Mouse (Mus musculus) midbrain, embryonic 16.5 days (tissue): ENCODE results near the gene Gm45713. TPM values are rescaled to one million over a fixed set of nuclear protein-coding genes. Genes with fewer than 3 reads are reported as not detected.
A peak's percentile ranks its signal among the peaks of the same experiment; 100 is the strongest.

Experiments used
- ATAC-seq: fragments of 200-750 bp; cut with Nextera tagmentation; 2 replicates; pipeline ENCODE4 v1.8.0; 2017; ENCODE audit warnings: moderate TSS enrichment
- H3K27ac ChIP-seq: fragments of 300-500 bp; sonication (generic); 2 replicates; pipeline ENCODE4 v1.5.1; 2014; ENCODE audit warnings: mild to moderate bottlenecking, low read length, mixed read lengths
- H3K27me3 ChIP-seq: fragments of 300-500 bp; sonication (generic); 2 replicates; pipeline ENCODE4 v1.6.1; 2014; ENCODE audit warnings: low read depth, low read length, mixed read lengths; ENCODE audit not compliant: control insufficient read depth, insufficient read depth
- H3K36me3 ChIP-seq: fragments of 300-500 bp; sonication (generic); 2 replicates; pipeline ENCODE4 v1.6.1; 2014; ENCODE audit warnings: mild to moderate bottlenecking, low read length, moderate library complexity, mixed read lengths; ENCODE audit not compliant: control insufficient read depth, insufficient read depth
- H3K4me1 ChIP-seq: fragments of 300-500 bp; sonication (generic); 2 replicates; pipeline ENCODE4 v1.6.1; 2014; ENCODE audit warnings: mild to moderate bottlenecking, low read length, mixed read lengths; ENCODE audit not compliant: control insufficient read depth, insufficient read depth
- H3K4me2 ChIP-seq: fragments of 300-500 bp; sonication (generic); 2 replicates; pipeline ENCODE4 v1.6.1; 2014; ENCODE audit warnings: mild to moderate bottlenecking, low read length, mixed read lengths
- H3K4me3 ChIP-seq: fragments of 300-500 bp; sonication (generic); 2 replicates; pipeline ENCODE4 v1.5.1; 2014; ENCODE audit warnings: low read depth, mild to moderate bottlenecking, low read length, moderate library complexity, mixed read lengths
- H3K9ac ChIP-seq: fragments of 300-500 bp; sonication (generic); 2 replicates; pipeline ENCODE4 v1.6.1; 2014; ENCODE audit warnings: low read depth, low read length, mixed read lengths
- H3K9me3 ChIP-seq: fragments of 300-500 bp; sonication (generic); replicated peaks from 2 replicates; pipeline ENCODE4 v1.6.1; 2014; ENCODE audit warnings: mild to moderate bottlenecking, low read length, mixed read lengths; ENCODE audit not compliant: control insufficient read depth, poor library complexity, severe bottlenecking
- WGBS: fragments of 180-500 bp; shearing (Covaris S2); extraction: QIAGEN DNeasy Blood & Tissue Kit; methylation state at CpG from one replicate; pipeline ENCODE4 v1.1.7; 2014; 5-methylcytosine and 5-hydroxymethylcytosine counted together
- polyA plus RNA-seq: library from polyadenylated mRNA; unstranded; fragments of >200 nt; fragmentation: Nextera tagmentation; extraction: Ambion mirVana; gene quantifications from 2 replicates; pipeline ENCODE4 v1.2.1, GENCODE M21; 2015

The Gm45713 gene
- polyA plus RNA-seq, 1 experiment from 2014 or later = not detected

- Histone ChIP-seq H3K9ac (no peak overlapping the region), H3K27ac (no peak overlapping the region), H3K36me3 (no peaks in the 10 kb centered on the region; the same call in 1 of the 2 replicates), H3K9me3 (no peaks in the 10 kb centered on the region), H3K4me2 (no peak overlapping the region), H3K4me3 (no peak overlapping the region), H3K4me1 (peaks cover 20% of the 10 kb centered on the region), H3K27me3 (peaks cover 64% of the 10 kb centered on the region)
- ATAC-seq = no peak
- WGBS = 41% methylated on average over 11 of the region's 11 CpGs
Measured at GRCm38 (mm10) chr7:45165701-45166100, 29.7 kb upstream of the Gm45713 start.

GRCm38 (mm10) chr7:45164833-45165232 lies 28.8 kb upstream of the Gm45713 start:
- no peak overlapping the region for H3K4me3 ChIP-seq
- peaks cover 20% of the 10 kb centered on the region for H3K4me1 ChIP-seq
- H3K36me3 ChIP-seq = peaks cover 5% of the 10 kb centered on the region; the same call in 1 of the 2 replicates
- H3K9ac ChIP-seq = no peak overlapping the region
- H3K27ac ChIP-seq = no peak overlapping the region
- no peak overlapping the region for H3K4me2 ChIP-seq
- H3K9me3 ChIP-seq = no peaks in the 10 kb centered on the region
- WGBS = 68% methylated on average over 5 of the region's 5 CpGs
- H3K27me3 ChIP-seq = peaks cover 62% of the 10 kb centered on the region
- ATAC-seq = no peak

GRCm38 (mm10) chr7:45163735-45164490 lies 27.9 kb upstream of the Gm45713 start, which contains the start of gene Slc17a7:
Slc17a7 (plus strand) TSS chr7:45163949.
- Histone ChIP-seq H3K4me3 (peak within 1 kb of the TSS; percentile 36), H3K9me3 (no peaks in the 10 kb centered on the region), H3K4me1 (peaks cover 20% of the 10 kb centered on the region), H3K27ac (no peak within 1 kb of the TSS), H3K9ac (peak within 1 kb of the TSS; percentile 44; the same call in 1 of the 2 replicates), H3K36me3 (peaks cover 6% of the 10 kb centered on the region; the same call in 1 of the 2 replicates), H3K27me3 (peaks cover 54% of the 10 kb centered on the region), H3K4me2 (peak within 1 kb of the TSS; percentile 57)
- no peak for ATAC-seq
- 1% methylated on average over 39 of the region's 41 CpGs for WGBS

- peaks cover 11% of the 10 kb centered on the region; the same call in 1 of the 2 replicates for H3K36me3 ChIP-seq
- H3K4me1 ChIP-seq = peaks cover 14% of the 10 kb centered on the region
- H3K9ac ChIP-seq = no peak overlapping the region
- no peak overlapping the region for H3K27ac ChIP-seq
- H3K4me3 ChIP-seq = no peak overlapping the region
- H3K9me3 ChIP-seq = no peaks in the 10 kb centered on the region
- no peak overlapping the region; the same call in 1 of the 2 replicates for H3K4me2 ChIP-seq
- H3K27me3 ChIP-seq = peaks cover 46% of the 10 kb centered on the region
- no peak for ATAC-seq
- 67% methylated on average over 9 of the region's 9 CpGs for WGBS
Measured at GRCm38 (mm10) chr7:45162996-45163615, 27.1 kb upstream of the Gm45713 start.

- peaks cover 41% of the 10 kb centered on the region for H3K27me3 ChIP-seq
- 23% methylated on average over 6 of the region's 6 CpGs for WGBS
- peak; percentile 13; the same call in 1 of the 2 replicates for ATAC-seq
Measured at GRCm38 (mm10) chr7:45162551-45162950, 26.5 kb upstream of the Gm45713 start.

GRCm38 (mm10) chr7:45161612-45162473 lies 25.8 kb upstream of the Gm45713 start:
- WGBS = 4% methylated on average over 32 of the region's 35 CpGs
- peak; percentile 94 for ATAC-seq
- peak overlapping the region; percentile 86 for H3K4me2 ChIP-seq
- H3K36me3 ChIP-seq = peaks cover 13% of the 10 kb centered on the region
- H3K27me3 ChIP-seq = peaks cover 38% of the 10 kb centered on the region
- no peaks in the 10 kb centered on the region for H3K9me3 ChIP-seq
- peaks cover 8% of the 10 kb centered on the region for H3K4me1 ChIP-seq
- H3K27ac ChIP-seq = peak overlapping the region; percentile 42
- H3K4me3 ChIP-seq = peak overlapping the region; percentile 44
- peak overlapping the region; percentile 56 for H3K9ac ChIP-seq

More at GRCm38 (mm10) chr7:45162551-45162950, 26.5 kb upstream of the Gm45713 start:
- peak overlapping the region; percentile 39 for H3K27ac ChIP-seq
- H3K36me3 ChIP-seq = peaks cover 11% of the 10 kb centered on the region
- H3K4me2 ChIP-seq = peak overlapping the region; percentile 86
- H3K9me3 ChIP-seq = no peaks in the 10 kb centered on the region
- peak overlapping the region; percentile 56 for H3K9ac ChIP-seq
- peak overlapping the region; percentile 44 for H3K4me3 ChIP-seq
- H3K4me1 ChIP-seq = peaks cover 8% of the 10 kb centered on the region

- no peak overlapping the region for H3K9ac ChIP-seq
- WGBS = 97% methylated on average over 3 of the region's 3 CpGs
- H3K9me3 ChIP-seq = no peaks in the 10 kb centered on the region
- H3K36me3 ChIP-seq = peaks cover 13% of the 10 kb centered on the region
- H3K27ac ChIP-seq = no peak overlapping the region
- peaks cover 29% of the 10 kb centered on the region for H3K27me3 ChIP-seq
- ATAC-seq = no peak
- no peak overlapping the region for H3K4me3 ChIP-seq
- peaks cover 8% of the 10 kb centered on the region for H3K4me1 ChIP-seq
- no peak overlapping the region for H3K4me2 ChIP-seq
Measured at GRCm38 (mm10) chr7:45160866-45161265, 24.8 kb upstream of the Gm45713 start.

- Histone ChIP-seq H3K27ac (no peak overlapping the region), H3K4me3 (no peak overlapping the region), H3K4me1 (peaks cover 10% of the 10 kb centered on the region), H3K9ac (no peak overlapping the region), H3K27me3 (peaks cover 24% of the 10 kb centered on the region), H3K36me3 (peaks cover 13% of the 10 kb centered on the region), H3K4me2 (no peak overlapping the region), H3K9me3 (no peaks in the 10 kb centered on the region)
- no peak for ATAC-seq
- 92% methylated on average over 6 of the region's 6 CpGs for WGBS
Measured at GRCm38 (mm10) chr7:45160316-45160800, 24.3 kb upstream of the Gm45713 start.
